Comparison of ENCODE assay signal across 22 mouse cellular contexts in genomic region chr10:105318869-105319268, GRCm38 (mm10).
DNase-seq lines count a peak whose midpoint lies in the region; ATAC-seq and TF ChIP-seq lines count a peak whose summit lies in the region.
"Had no signal": no experiment of that assay in that cellular context is flagged by ENCODE, and none has a peak within 500 bp of the region (broad histone marks: within the 10 kb centered on the region; RNA-seq: fewer than 3 reads in every experiment).

No protein-coding gene starts in this region.

- H3K4me2 ChIP-seq in forebrain, embryonic 14.5 days (ENCODE audit: low read length), result no peak overlapping the region
- no peak overlapping the region for H3K4me2 ChIP-seq in forebrain, postnatal 0 days (ENCODE audit: low read depth)
- no peak overlapping the region for H3K4me2 ChIP-seq in midbrain, embryonic 14.5 days (ENCODE audit: low read length)
- H3K4me2 ChIP-seq: heart, embryonic 11.5 days had no signal

- H3K27me3 ChIP-seq in forebrain, embryonic 14.5 days (replicated peaks; ENCODE audit: control insufficient read depth, insufficient read depth, low read length), result no peaks in the 10 kb centered on the region
- H3K27me3 ChIP-seq in forebrain, postnatal 0 days (ENCODE audit: insufficient read depth, low read length), result no peaks in the 10 kb centered on the region
- H3K27me3 ChIP-seq in midbrain, embryonic 14.5 days (ENCODE audit: control insufficient read depth, insufficient read depth, low read length), result no peaks in the 10 kb centered on the region
- H3K27me3 ChIP-seq: CH12.LX had no signal

- H3K4me3 ChIP-seq in forebrain, embryonic 14.5 days (ENCODE audit: low read depth, low read length), result no peak overlapping the region
- no peak overlapping the region for H3K4me3 ChIP-seq in forebrain, postnatal 0 days (ENCODE audit: low read depth, low read length)
- no peak overlapping the region for H3K4me3 ChIP-seq in midbrain, embryonic 14.5 days (replicated peaks; ENCODE audit: low read depth, low read length)
- H3K4me3 ChIP-seq: embryonic facial prominence, embryonic 10.5 days had no signal

- peaks cover 8% of the 10 kb centered on the region; the same call in 1 of the 2 replicates for H3K36me3 ChIP-seq in forebrain, embryonic 14.5 days (ENCODE audit: control insufficient read depth, insufficient read depth, low read length)
- H3K36me3 ChIP-seq in forebrain, postnatal 0 days (ENCODE audit: insufficient read depth), result peaks cover 8% of the 10 kb centered on the region
- H3K36me3 ChIP-seq in midbrain, embryonic 14.5 days (ENCODE audit: control insufficient read depth, insufficient read depth, low read length), result 0 out of 2 replicates have a peak, but pooled peaks cover 8% of the 10 kb centered on the region

- DNase-seq in forebrain, embryonic 14.5 days (ENCODE audit: low spot score), result peak; percentile 52
- no peak for DNase-seq in forebrain, postnatal 0 days
- peak; percentile 66 for DNase-seq in retina, postnatal 1 day
- no peak for DNase-seq in retina, embryonic 14.5 days (ENCODE audit: low spot score)
- DNase-seq in midbrain, embryonic 14.5 days, result peak; percentile 69
- no peak for DNase-seq in spleen, postnatal 10 days (ENCODE audit: low spot score in 2 of 2)
- DNase-seq in left cerebral cortex, postnatal 14 days (ENCODE audit: low spot score in 2 of 2), result no peak
- DNase-seq: cerebellum, adult 2 months; cerebellum, postnatal 36 days; heart, postnatal 10 days; kidney, adult 8-10 months; kidney, postnatal 25 days; left cerebral cortex, postnatal 4 days; liver; right cerebral cortex, postnatal 14 days; spleen, adult 18-20 months; thymus, postnatal 4 days had no signal

- H3K9ac ChIP-seq in forebrain, embryonic 14.5 days (ENCODE audit: low read length), result no peak overlapping the region
- no peak overlapping the region for H3K9ac ChIP-seq in forebrain, postnatal 0 days
- H3K9ac ChIP-seq in midbrain, embryonic 14.5 days (replicated peaks; ENCODE audit: low read length), result no peak overlapping the region

- TF ChIP-seq CTCF in forebrain, postnatal 0 days (IDR thresholded peaks at IDR 0.05; ENCODE audit: low read depth), result no peak

- 27% methylated on average over 2 of the region's 2 CpGs for WGBS in forebrain, embryonic 14.5 days
- 32% methylated on average over 2 of the region's 2 CpGs for WGBS in forebrain, postnatal 0 days
- 20% methylated on average over 2 of the region's 2 CpGs for WGBS in midbrain, embryonic 14.5 days

- H3K4me1 ChIP-seq in forebrain, embryonic 14.5 days (ENCODE audit: control insufficient read depth, insufficient read depth, low read length), result no peaks in the 10 kb centered on the region
- H3K4me1 ChIP-seq in forebrain, postnatal 0 days (ENCODE audit: insufficient read depth), result no peaks in the 10 kb centered on the region
- peaks cover 8% of the 10 kb centered on the region; the same call in 1 of the 2 replicates for H3K4me1 ChIP-seq in midbrain, embryonic 14.5 days (ENCODE audit: control insufficient read depth, insufficient read depth, low read length)
- H3K4me1 ChIP-seq: embryonic facial prominence, embryonic 10.5 days had no signal

- intact Hi-C loops in left cerebral cortex, postnatal 14 days (cut with DNase I), result no loop called here

- peak; percentile 63 for ATAC-seq in forebrain, embryonic 14.5 days
- no peak for ATAC-seq in forebrain, postnatal 0 days
- peak; percentile 71 for ATAC-seq in midbrain, embryonic 14.5 days (ENCODE audit: low FRiP score, low TSS enrichment)
- ATAC-seq: inflammation-experienced regulatory T-cells, adult 6 months; lung, postnatal 0 days had no signal

- no peaks in the 10 kb centered on the region; the same call in 1 of the 2 replicates for H3K9me3 ChIP-seq in forebrain, embryonic 14.5 days (replicated peaks; ENCODE audit: control insufficient read depth, low read length)
- no peaks in the 10 kb centered on the region for H3K9me3 ChIP-seq in forebrain, postnatal 0 days (ENCODE audit: low read length)
- H3K9me3 ChIP-seq in midbrain, embryonic 14.5 days (ENCODE audit: control insufficient read depth, low read length), result 0 out of 2 replicates have a peak, but pooled peaks cover 3% of the 10 kb centered on the region

- H3K27ac ChIP-seq in forebrain, embryonic 14.5 days (ENCODE audit: low read depth, low read length), result no peak overlapping the region
- no peak overlapping the region for H3K27ac ChIP-seq in forebrain, postnatal 0 days (ENCODE audit: low read depth, low read length)
- no peak overlapping the region for H3K27ac ChIP-seq in midbrain, embryonic 14.5 days (replicated peaks; ENCODE audit: low read depth, low read length)
- H3K27ac ChIP-seq: embryonic facial prominence, embryonic 10.5 days had no signal

Comparison
In these comparisons a context has a peak if more than half of its experiments do, and no peak if none do; other contexts are left out.
1. DNase-seq: peak in forebrain, embryonic 14.5 days (single experiment), retina, postnatal 1 day (single experiment) and midbrain, embryonic 14.5 days (single experiment); none in forebrain, postnatal 0 days (single experiment), retina, embryonic 14.5 days (single experiment), spleen, postnatal 10 days (0 of 2) and left cerebral cortex, postnatal 14 days (0 of 2).